Mouse (Mus musculus) olfactory bulb, adult 2 months (tissue): ENCODE measurements around the gene Cd209f. TPM values are rescaled to one million over a fixed set of nuclear protein-coding genes. Genes with fewer than 3 reads are reported as not detected.
"Not testable (repeated sequence)": the region's sequence is repeated elsewhere in the genome, so short reads cannot be mapped to it uniquely, and the experiment has no call there.

ENCODE experiments used
- H3K27ac ChIP-seq: fragments of 200-500 bp; 2 replicates; pipeline ENCODE4 v1.5.1; 2012; ENCODE audit warnings: low read depth, low read length; ENCODE audit not compliant: insufficient read depth
- H3K4me1 ChIP-seq: fragments of 200-500 bp; 2 replicates; pipeline ENCODE4 v1.6.1; 2012; ENCODE audit warnings: low read length; ENCODE audit not compliant: control insufficient read depth, insufficient read depth
- H3K4me3 ChIP-seq: fragments of 200-500 bp; 2 replicates; pipeline ENCODE4 v1.5.1; 2012; ENCODE audit warnings: mild to moderate bottlenecking, low read depth, low read length, moderate library complexity; ENCODE audit not compliant: insufficient read depth
- CTCF ChIP-seq: fragments of 200-500 bp; IDR thresholded peaks from 2 replicates; pipeline ENCODE4 v1.5.1; 2012; ENCODE audit warnings: low read depth, mild to moderate bottlenecking, low read length, moderate library complexity; ENCODE audit not compliant: insufficient read depth
- POLR2A ChIP-seq: fragments of 200-500 bp; IDR thresholded peaks from 2 replicates; pipeline ENCODE4 v1.6.1; 2012; ENCODE audit warnings: mild to moderate bottlenecking, low read depth, low read length, moderate library complexity; ENCODE audit not compliant: insufficient read depth
- WGBS: fragments of 180-500 bp; shearing (Covaris S2); methylation state at CpG from one replicate; pipeline ENCODE4 v1.1.7; 2018; 5-methylcytosine and 5-hydroxymethylcytosine counted together
- polyA plus RNA-seq: library from polyadenylated mRNA; stranded (reverse); fragments of >200 nt; gene quantifications from 2 replicates; pipeline ENCODE4 v1.2.4, GENCODE M21; 2012; ENCODE audit warnings: low replicate concordance; ENCODE audit not compliant: missing spikeins, insufficient read depth, insufficient read length

Cd209f gene
- polyA plus RNA-seq = not detected in 2 replicates

- not testable (repeated sequence) for H3K27ac ChIP-seq, H3K4me3 ChIP-seq, H3K4me1 ChIP-seq
- WGBS = 67% methylated on average over 2 of the region's 2 CpGs
These were observed at the start of gene Cd209f for GRCm38 (mm10) chr8:4105735-4106134. TSS of gene Cd209f (minus strand) at chr8:4105835.

- TF ChIP-seq POLR2A (no peak), CTCF (no peak)
- Histone ChIP-seq H3K4me1 (no peaks in the 10 kb centered on the region), H3K27ac (no peak overlapping the region)
These were observed 49.2 kb upstream of the Cd209f start for GRCm38 (mm10) chr8:4154878-4155277.

GRCm38 (mm10) chr8:4147272-4147671 is 41.6 kb upstream of the Cd209f start:
- H3K4me3 ChIP-seq = no peak overlapping the region
- TF ChIP-seq POLR2A = no peak
- TF ChIP-seq CTCF = no peak
- H3K4me1 ChIP-seq = no peaks in the 10 kb centered on the region
- H3K27ac ChIP-seq = no peak overlapping the region
- 30% methylated on average over 1 of the region's 1 CpGs for WGBS

More at GRCm38 (mm10) chr8:4154878-4155277, 49.2 kb upstream of the Cd209f start:
- no peak overlapping the region for H3K4me3 ChIP-seq

DNA sequence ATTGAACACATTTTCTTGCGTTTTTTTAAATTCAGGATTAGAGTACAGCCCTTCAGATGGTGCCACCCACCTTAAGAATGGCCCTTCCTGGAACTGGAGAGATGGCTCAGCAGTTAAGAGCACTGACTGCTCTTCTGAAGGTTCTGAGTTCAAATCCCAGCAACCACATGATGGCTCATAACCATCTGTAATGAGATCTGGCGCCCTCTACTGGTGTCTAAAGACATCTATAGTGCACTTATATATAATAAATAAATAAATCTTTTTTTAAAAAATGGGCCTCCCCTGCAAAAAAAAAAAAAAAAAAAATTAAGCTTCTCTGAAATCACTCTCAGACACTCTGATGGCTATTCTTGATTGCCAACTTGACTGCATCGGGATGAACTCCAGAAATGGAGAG is 36.1 kb upstream of the Cd209f start:
- Histone ChIP-seq H3K4me1 (no peaks in the 10 kb centered on the region), H3K4me3 (no peak overlapping the region), H3K27ac (no peak overlapping the region)
- 65% methylated on average over 3 of the region's 3 CpGs for WGBS
- TF ChIP-seq POLR2A (no peak), CTCF (no peak)

DNA sequence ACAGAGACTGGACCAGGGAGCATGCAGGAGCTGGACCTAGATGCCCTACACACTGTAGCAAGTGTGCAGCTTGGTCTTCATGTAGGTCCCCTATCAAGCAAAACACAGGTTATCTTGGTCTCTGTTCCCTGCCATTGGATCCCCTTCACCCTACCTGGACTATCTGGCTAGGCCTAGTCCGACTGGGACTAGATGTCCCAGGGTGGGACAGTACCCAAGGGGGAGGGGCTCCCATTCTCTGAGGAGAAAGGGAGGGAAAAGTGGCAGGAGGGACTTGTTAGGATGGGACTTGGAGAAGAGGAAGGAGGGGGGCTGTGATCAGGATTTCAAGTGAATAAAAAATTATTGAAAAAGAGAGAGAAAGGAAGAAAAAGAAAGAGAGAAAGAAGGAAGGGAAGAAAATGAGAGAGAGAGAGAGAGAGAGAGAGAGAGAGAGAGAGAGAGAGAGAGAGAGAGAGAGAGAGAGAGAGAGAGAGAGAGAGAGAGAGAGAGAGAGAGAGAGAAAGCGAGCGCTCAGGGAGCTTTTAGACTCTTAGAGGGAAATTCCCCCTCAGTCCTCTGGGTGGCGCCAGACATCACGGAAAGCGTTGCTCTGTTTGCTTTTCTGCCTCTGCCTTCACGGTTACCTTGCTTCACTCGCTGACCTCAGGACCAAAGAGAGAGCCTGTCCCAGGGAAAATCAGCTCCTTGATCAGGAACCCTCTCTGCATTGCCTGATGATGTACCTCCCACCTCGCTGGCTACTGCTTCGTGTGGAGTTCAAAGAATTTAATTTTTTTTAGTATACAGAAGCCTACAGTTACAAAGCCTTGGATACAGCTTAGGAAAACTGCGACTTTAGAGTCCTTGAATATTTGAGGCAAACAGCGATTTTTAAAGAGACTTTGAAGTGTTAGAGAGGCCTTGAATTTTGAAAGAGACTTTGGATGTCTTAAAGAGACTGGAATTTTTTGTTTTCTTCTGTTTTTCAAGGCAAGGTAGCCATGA is 34.3 kb upstream of the Cd209f start:
- 5% methylated on average over 12 of the region's 12 CpGs for WGBS
- Histone ChIP-seq H3K27ac (no peak overlapping the region), H3K4me1 (no peaks in the 10 kb centered on the region), H3K4me3 (no peak overlapping the region)
- TF ChIP-seq CTCF (peak; percentile 81), POLR2A (no peak)

DNA sequence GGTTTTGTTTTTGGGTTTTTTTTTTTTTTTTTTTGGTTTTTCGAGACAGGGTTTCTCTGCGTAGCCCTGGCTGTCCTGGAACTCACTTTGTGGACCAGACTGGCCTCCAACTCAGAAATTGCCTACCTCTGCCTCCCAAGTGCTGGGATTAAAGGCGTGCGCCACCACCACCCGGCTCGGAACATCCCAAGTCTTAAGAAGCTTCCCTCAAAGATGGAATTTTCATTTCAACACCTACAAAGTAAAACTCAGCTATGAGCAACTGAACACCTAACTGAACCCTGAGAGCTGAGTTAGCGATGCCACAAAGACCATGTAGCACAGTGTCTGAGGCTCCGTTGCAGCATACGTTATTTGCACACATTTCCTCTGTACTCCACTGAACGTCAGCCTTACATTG is 28.2 kb upstream of the Cd209f start, which contains the start of gene Cd209g:
Gene Cd209g (plus strand): TSS at position 301 of the 400 bp plus-strand sequence.
- H3K4me1 ChIP-seq = no peaks in the 10 kb centered on the region
- TF ChIP-seq CTCF = no peak
- no peak for TF ChIP-seq POLR2A
- H3K4me3 ChIP-seq = no peak within 1 kb of the TSS
- H3K27ac ChIP-seq = no peak within 1 kb of the TSS
- WGBS = 91% methylated on average over 10 of the region's 10 CpGs

GRCm38 (mm10) chr8:4088514-4088913 is 17.1 kb downstream of the Cd209f start:
- H3K27ac ChIP-seq, H3K4me3 ChIP-seq, H3K4me1 ChIP-seq: not testable (repeated sequence)
- WGBS = 81% methylated on average over 3 of the region's 3 CpGs

GRCm38 (mm10) chr8:4087180-4087722 is 18.4 kb downstream of the Cd209f start:
- WGBS = 41% methylated on average over 33 of the region's 33 CpGs
- not testable (repeated sequence) for H3K4me1 ChIP-seq, H3K4me3 ChIP-seq, H3K27ac ChIP-seq

Other genes with a start within 250 kb of the Cd209f start
- gene Cd209d, start 227.3 kb downstream of the Cd209f start, polyA plus RNA-seq = not detected in 2 replicates
- not detected in 2 replicates for gene Cd209b, start 179.0 kb downstream of the Cd209f start, polyA plus RNA-seq
- gene Cd209c, start 151.1 kb downstream of the Cd209f start, polyA plus RNA-seq = not detected in 2 replicates
- not detected in 2 replicates for gene Cd209g, start 28.3 kb upstream of the Cd209f start, polyA plus RNA-seq
- gene Evi5l, start 60.7 kb upstream of the Cd209f start, polyA plus RNA-seq = not detected in 2 replicates
- gene Prr36, start 111.6 kb upstream of the Cd209f start, polyA plus RNA-seq = not detected in 2 replicates
- not detected in 2 replicates for gene Lrrc8e, start 121.0 kb upstream of the Cd209f start, polyA plus RNA-seq
- gene Map2k7, start 132.9 kb upstream of the Cd209f start, polyA plus RNA-seq = not detected in 2 replicates
- gene Gm49320, start 133.0 kb upstream of the Cd209f start, polyA plus RNA-seq = not detected in 2 replicates
- gene Tgfbr3l, start 142.4 kb upstream of the Cd209f start, polyA plus RNA-seq = not detected in 2 replicates
- gene Snapc2, start 147.2 kb upstream of the Cd209f start, polyA plus RNA-seq = not detected in 2 replicates
- not detected in 2 replicates for gene Ctxn1, start 153.4 kb upstream of the Cd209f start, polyA plus RNA-seq
- not detected in 2 replicates for gene Timm44, start 170.1 kb upstream of the Cd209f start, polyA plus RNA-seq
- gene Ccl25, start 219.4 kb upstream of the Cd209f start, polyA plus RNA-seq = 506 TPM in 1 of 2 replicates, not detected in the other
- 138 TPM in 1 of 2 replicates, not detected in the other for gene Elavl1, start 219.6 kb upstream of the Cd209f start, polyA plus RNA-seq